In the genomic region with DNA sequence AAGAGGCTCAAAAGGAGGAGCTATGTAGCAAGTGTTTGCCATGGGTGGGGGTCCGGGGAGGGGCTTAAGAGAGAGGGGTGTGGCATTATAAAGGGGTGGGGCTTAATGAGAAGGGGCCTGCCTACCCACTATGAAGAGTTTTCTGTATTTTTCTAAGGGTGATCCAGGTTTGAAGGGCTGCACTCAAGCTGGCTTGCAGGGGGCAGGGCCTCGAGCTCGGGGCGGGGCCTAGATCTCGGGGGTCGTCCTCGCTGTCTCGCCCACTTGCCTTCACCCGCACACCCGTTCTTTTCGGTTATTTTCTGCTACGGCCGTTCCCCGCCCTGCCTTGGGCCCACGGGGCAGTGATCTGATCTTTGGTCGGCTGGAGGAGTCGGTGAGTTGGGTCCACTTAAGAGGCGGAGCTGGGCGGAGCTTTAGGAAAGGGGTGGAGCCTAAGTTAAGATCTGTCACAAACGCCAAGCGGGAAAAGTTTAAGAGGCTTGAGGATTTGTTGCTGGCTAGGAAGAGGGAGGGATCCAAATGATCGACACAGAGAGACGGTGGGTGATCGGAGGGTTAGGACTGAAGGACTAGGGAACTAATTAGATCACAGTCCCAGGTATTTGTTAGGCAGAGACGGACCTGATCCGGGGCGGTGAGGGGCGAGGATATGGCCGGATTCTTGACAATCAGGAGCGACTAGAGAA, we compare ENCODE assay signal across 8 mouse cellular contexts. TPM values are rescaled to one million over a fixed set of nuclear protein-coding genes. Genes with fewer than 3 reads are reported as not detected.
DNase-seq lines count a peak whose midpoint lies in the region; ATAC-seq and TF ChIP-seq lines count a peak whose summit lies in the region.

Gene Ggn (plus strand): TSS at position 145 of the 689 bp plus-strand sequence.
Gene Spred3 (minus strand): TSS at position 346 of the 689 bp plus-strand sequence.

- WGBS in hindbrain, embryonic 15.5 days, result under 1% methylated on average over 30 of the region's 30 CpGs
- under 1% methylated on average over 30 of the region's 30 CpGs for WGBS in limb, embryonic 15.5 days
- WGBS in midbrain, embryonic 14.5 days, result under 1% methylated on average over 30 of the region's 30 CpGs

- H3K9ac ChIP-seq in hindbrain, embryonic 15.5 days, result peak within 1 kb of the TSS; percentile 68
- peak within 1 kb of the TSS; percentile 50 for H3K9ac ChIP-seq in limb, embryonic 15.5 days
- H3K9ac ChIP-seq in midbrain, embryonic 14.5 days (replicated peaks; ENCODE audit: low read length), result peak within 1 kb of the TSS; percentile 70

- H3K4me3 ChIP-seq in gastrocnemius, adult 2 months, result peak within 1 kb of the TSS; percentile 89
- H3K4me3 ChIP-seq in hindbrain, embryonic 15.5 days, result peak within 1 kb of the TSS; percentile 81
- H3K4me3 ChIP-seq in limb, embryonic 15.5 days, result peak within 1 kb of the TSS; percentile 67
- peak within 1 kb of the TSS; percentile 70 for H3K4me3 ChIP-seq in midbrain, embryonic 14.5 days (replicated peaks; ENCODE audit: low read depth, low read length)

- peak within 1 kb of the TSS; percentile 83 for H3K27ac ChIP-seq in gastrocnemius, adult 2 months
- peak within 1 kb of the TSS; percentile 91 for H3K27ac ChIP-seq in hindbrain, embryonic 15.5 days (replicated peaks)
- H3K27ac ChIP-seq in limb, embryonic 15.5 days, result peak within 1 kb of the TSS; percentile 83
- peak within 1 kb of the TSS; percentile 92 for H3K27ac ChIP-seq in midbrain, embryonic 14.5 days (replicated peaks; ENCODE audit: low read depth, low read length)

- peak within 1 kb of the TSS; percentile 65 for H3K4me2 ChIP-seq in hindbrain, embryonic 15.5 days
- H3K4me2 ChIP-seq in limb, embryonic 15.5 days, result peak within 1 kb of the TSS; percentile 88
- H3K4me2 ChIP-seq in midbrain, embryonic 14.5 days (ENCODE audit: low read length), result peak within 1 kb of the TSS; percentile 71

- peaks cover 27% of the 10 kb centered on the region for H3K36me3 ChIP-seq in hindbrain, embryonic 15.5 days
- H3K36me3 ChIP-seq in limb, embryonic 15.5 days, result peaks cover 27% of the 10 kb centered on the region
- peaks cover 26% of the 10 kb centered on the region for H3K36me3 ChIP-seq in midbrain, embryonic 14.5 days (ENCODE audit: control insufficient read depth, insufficient read depth, low read length)

- DNase-seq in 3134 (ENCODE audit: extremely low read depth, insufficient read length, low spot score) (peak; percentile 91), NIH3T3 (ENCODE audit: low read depth) (peak; percentile 84)
- peak; percentile 84 for DNase-seq in gastrocnemius, adult 2 months
- DNase-seq in midbrain, embryonic 14.5 days, result peak; percentile 74
- DNase-seq in spleen, postnatal 10 days (ENCODE audit: low spot score in 2 of 2), result peak; percentile 45 to 74

- ATAC-seq in common myeloid progenitor, adult 5-6 weeks (replicated peaks; ENCODE audit: low read depth, poor library complexity, severe bottlenecking), result peak; percentile 52
- ATAC-seq in hindbrain, embryonic 15.5 days (ENCODE audit: low FRiP score, low read depth), result peak; percentile 76
- ATAC-seq in limb, embryonic 15.5 days (ENCODE audit: insufficient number of reproducible peaks, low FRiP score, low TSS enrichment, low read depth), result peak; percentile 81
- ATAC-seq in midbrain, embryonic 14.5 days (ENCODE audit: low FRiP score, low TSS enrichment), result peak; percentile 38

- intact Hi-C loops in gastrocnemius, adult 2 months (cut with DNase I), result loop anchor here (5.0 to 10.0 kb wide), 2 partner anchors 405 to 1678 kb away; partner anchors contain the start of genes Nfkbib and Sirt2

- TF ChIP-seq CTCF in gastrocnemius, adult 2 months (IDR thresholded peaks at IDR 0.05), result no peak

- peaks cover 34% of the 10 kb centered on the region for H3K4me1 ChIP-seq in hindbrain, embryonic 15.5 days (replicated peaks)
- peaks cover 48% of the 10 kb centered on the region for H3K4me1 ChIP-seq in limb, embryonic 15.5 days
- peaks cover 25% of the 10 kb centered on the region for H3K4me1 ChIP-seq in midbrain, embryonic 14.5 days (ENCODE audit: control insufficient read depth, insufficient read depth, low read length)

- no peaks in the 10 kb centered on the region for H3K9me3 ChIP-seq in hindbrain, embryonic 15.5 days
- no peaks in the 10 kb centered on the region for H3K9me3 ChIP-seq in limb, embryonic 15.5 days
- H3K9me3 ChIP-seq in midbrain, embryonic 14.5 days (ENCODE audit: control insufficient read depth, low read length), result no peaks in the 10 kb centered on the region

- H3K27me3 ChIP-seq in hindbrain, embryonic 15.5 days, result peaks cover 42% of the 10 kb centered on the region
- H3K27me3 ChIP-seq in limb, embryonic 15.5 days, result peaks cover 43% of the 10 kb centered on the region
- peaks cover 37% of the 10 kb centered on the region for H3K27me3 ChIP-seq in midbrain, embryonic 14.5 days (ENCODE audit: control insufficient read depth, insufficient read depth, low read length)

RNA-seq across cellular contexts. Expression of gene Ggn, which starts in this region (rescaled TPM):
- total RNA-seq in common myeloid progenitor, adult 5-6 weeks (2017), result 0.92 and 1.6 TPM in 2 replicates
- under 1 TPM; 0.14 to 0.20 TPM for total RNA-seq in gastrocnemius, adult 2 months (2021)
- 0.46 and 0.70 TPM in 2 replicates for polyA plus RNA-seq in hindbrain, embryonic 15.5 days (2015; fragmentation: Nextera tagmentation; extraction: Ambion mirVana)
- polyA plus RNA-seq in limb, embryonic 15.5 days (2015; fragmentation: Nextera tagmentation; extraction: Ambion mirVana), result 1.3 TPM in 2 replicates
- polyA plus RNA-seq in midbrain, embryonic 14.5 days (2014; fragmentation: Nextera tagmentation; extraction: Ambion mirVana), result 0.32 and 0.55 TPM in 2 replicates

RNA-seq across cellular contexts. Expression of gene Spred3, which starts in this region (rescaled TPM):
- total RNA-seq in common myeloid progenitor, adult 5-6 weeks (2017), result 1.2 and 3.8 TPM in 2 replicates
- total RNA-seq in gastrocnemius, adult 2 months (2021), result 1 to 10 TPM; 1.0 to 1.6 TPM
- 9.5 and 11.9 TPM in 2 replicates for polyA plus RNA-seq in hindbrain, embryonic 15.5 days (2015; fragmentation: Nextera tagmentation; extraction: Ambion mirVana)
- 2.4 and 3.1 TPM in 2 replicates for polyA plus RNA-seq in limb, embryonic 15.5 days (2015; fragmentation: Nextera tagmentation; extraction: Ambion mirVana)
- 9.4 and 11.2 TPM in 2 replicates for polyA plus RNA-seq in midbrain, embryonic 14.5 days (2014; fragmentation: Nextera tagmentation; extraction: Ambion mirVana)

Comparison
In these comparisons a context has a peak if more than half of its experiments do, and no peak if none do; other contexts are left out.
1. Peak in every context shown above with its lines: DNase-seq, ATAC-seq, H3K4me3 ChIP-seq and H3K27ac ChIP-seq.